8 mouse cellular contexts compared by ENCODE assay signal in genomic region chr2:130563212-130564055, GRCm38 (mm10). TPM values are rescaled to one million over a fixed set of nuclear protein-coding genes. Genes with fewer than 3 reads are reported as not detected.
A peak's percentile ranks its signal among the peaks of the same experiment; 100 is the strongest.
DNase-seq lines count a peak whose midpoint lies in the region; ATAC-seq and TF ChIP-seq lines count a peak whose summit lies in the region.

Mrps26 (plus strand) TSS chr2:130563742.

- under 1% methylated on average over 61 of the region's 61 CpGs for WGBS in forebrain, embryonic 13.5 days
- 1% methylated on average over 61 of the region's 61 CpGs for WGBS in large intestine, adult 2 months
- under 1% methylated on average over 52 of the region's 61 CpGs for WGBS in liver, postnatal 0 days (ENCODE audit: insufficient replicate concordance)
- 1% methylated on average over 61 of the region's 61 CpGs for WGBS in neural tube, embryonic 14.5 days

- peak within 1 kb of the TSS; percentile 94 for H3K4me2 ChIP-seq in forebrain, embryonic 13.5 days
- H3K4me2 ChIP-seq in liver, postnatal 0 days (ENCODE audit: low read depth, low read length), result peak within 1 kb of the TSS; percentile 76
- peak within 1 kb of the TSS; percentile 73 for H3K4me2 ChIP-seq in neural tube, embryonic 14.5 days (ENCODE audit: low read depth, low read length)

- peak; percentile 95 for DNase-seq in heart, postnatal 10 days
- DNase-seq in large intestine, adult 2 months (ENCODE audit: low read depth, low spot score), result peak; percentile 72
- peak; percentile 90 for DNase-seq in liver, postnatal 0 days
- DNase-seq in testis, postnatal 10 days (ENCODE audit: low spot score), result peak; percentile 90

- H3K9ac ChIP-seq in ES-Bruce4 (ENCODE audit: low read depth, poor library complexity, severe bottlenecking), result peak within 1 kb of the TSS; percentile 82
- peak within 1 kb of the TSS; percentile 90 for H3K9ac ChIP-seq in forebrain, embryonic 13.5 days
- H3K9ac ChIP-seq in liver, postnatal 0 days (replicated peaks), result peak within 1 kb of the TSS; percentile 88
- H3K9ac ChIP-seq in neural tube, embryonic 14.5 days (replicated peaks; ENCODE audit: low read depth, low read length), result peak within 1 kb of the TSS; percentile 86

- H3K36me3 ChIP-seq in ES-Bruce4 (ENCODE audit: control insufficient read depth, insufficient read depth, low read length, poor library complexity, severe bottlenecking), result peaks cover 5% of the 10 kb centered on the region
- peaks cover 33% of the 10 kb centered on the region for H3K36me3 ChIP-seq in forebrain, embryonic 13.5 days (ENCODE audit: poor library complexity, severe bottlenecking)
- peaks cover 7% of the 10 kb centered on the region for H3K36me3 ChIP-seq in liver, postnatal 0 days (replicated peaks; ENCODE audit: insufficient read depth, low read length)
- peaks cover 12% of the 10 kb centered on the region for H3K36me3 ChIP-seq in neural tube, embryonic 14.5 days (ENCODE audit: control insufficient read depth, insufficient read depth, low read length)

- H3K4me1 ChIP-seq in ES-Bruce4 (ENCODE audit: control insufficient read depth, insufficient read depth, low read length), result no peaks in the 10 kb centered on the region
- H3K4me1 ChIP-seq in forebrain, embryonic 13.5 days, result peaks cover 22% of the 10 kb centered on the region
- peaks cover 19% of the 10 kb centered on the region for H3K4me1 ChIP-seq in liver, postnatal 0 days (ENCODE audit: insufficient read depth)
- peaks cover 9% of the 10 kb centered on the region for H3K4me1 ChIP-seq in neural tube, embryonic 14.5 days (ENCODE audit: control insufficient read depth, insufficient read depth, low read length)

- H3K9me3 ChIP-seq in ES-Bruce4 (replicated peaks; ENCODE audit: control insufficient read depth, insufficient read depth, low read length, poor library complexity, severe bottlenecking), result no peaks in the 10 kb centered on the region
- H3K9me3 ChIP-seq in forebrain, embryonic 13.5 days (replicated peaks), result no peaks in the 10 kb centered on the region
- no peaks in the 10 kb centered on the region for H3K9me3 ChIP-seq in liver, postnatal 0 days (ENCODE audit: low read length)
- H3K9me3 ChIP-seq in neural tube, embryonic 14.5 days (ENCODE audit: control insufficient read depth, low read length), result no peaks in the 10 kb centered on the region

- H3K27ac ChIP-seq in ES-Bruce4 (ENCODE audit: insufficient read depth, low read length), result no peak within 1 kb of the TSS
- 0 out of 2 replicates have a peak within 1 kb of the TSS, but pooled peaks have one; percentile 27 for H3K27ac ChIP-seq in forebrain, embryonic 13.5 days
- peak within 1 kb of the TSS; percentile 66 for H3K27ac ChIP-seq in liver, postnatal 0 days (ENCODE audit: low read depth)
- H3K27ac ChIP-seq in neural tube, embryonic 14.5 days (ENCODE audit: low read depth, low read length), result peak within 1 kb of the TSS; percentile 48

- peak; percentile 64 for TF ChIP-seq POLR2A in ES-Bruce4 (IDR thresholded peaks at IDR 0.05; ENCODE audit: insufficient read depth, low read length)

- peak; percentile 95 for ATAC-seq in cerebellum, adult (ENCODE audit: insufficient number of reproducible peaks, low FRiP score, low TSS enrichment)
- peak; percentile 99 for ATAC-seq in forebrain, embryonic 13.5 days
- ATAC-seq in liver, postnatal 0 days, result peak; percentile 99
- peak; percentile 99 for ATAC-seq in neural tube, embryonic 14.5 days (ENCODE audit: low read depth)

- peak within 1 kb of the TSS; percentile 93 for H3K4me3 ChIP-seq in ES-Bruce4 (ENCODE audit: low read depth, low read length)
- peak within 1 kb of the TSS; percentile 77 for H3K4me3 ChIP-seq in forebrain, embryonic 13.5 days
- H3K4me3 ChIP-seq in liver, postnatal 0 days (ENCODE audit: low read depth, low read length), result peak within 1 kb of the TSS; percentile 92
- peak within 1 kb of the TSS; percentile 91 for H3K4me3 ChIP-seq in neural tube, embryonic 14.5 days (ENCODE audit: low read depth, low read length)

- TF ChIP-seq CTCF in ES-Bruce4 (IDR thresholded peaks at IDR 0.05; ENCODE audit: low read depth, low read length), result peak; percentile 35
- peak; percentile 55 for TF ChIP-seq CTCF in liver, postnatal 0 days (IDR thresholded peaks at IDR 0.05; ENCODE audit: low read depth)

- intact Hi-C loops in heart, postnatal 10 days (cut with DNase I), result loop anchor here (2.0 kb wide), 1 partner anchor 35 kb away; no protein-coding TSS in a partner anchor

- H3K27me3 ChIP-seq in ES-Bruce4 (ENCODE audit: control insufficient read depth, insufficient read depth, low read length, poor library complexity, severe bottlenecking), result no peaks in the 10 kb centered on the region
- H3K27me3 ChIP-seq in forebrain, embryonic 13.5 days, result no peaks in the 10 kb centered on the region
- H3K27me3 ChIP-seq in liver, postnatal 0 days (ENCODE audit: insufficient read depth, low read length), result no peaks in the 10 kb centered on the region
- H3K27me3 ChIP-seq in neural tube, embryonic 14.5 days (ENCODE audit: control insufficient read depth, insufficient read depth, low read length), result no peaks in the 10 kb centered on the region

- TF ChIP-seq EP300 in ES-Bruce4 (IDR thresholded peaks at IDR 0.05; ENCODE audit: insufficient read depth, low read depth, low read length), result no peak
- TF ChIP-seq EP300 in liver, postnatal 0 days (IDR thresholded peaks at IDR 0.05; ENCODE audit: low read depth), result no peak

RNA-seq across cellular contexts. Expression of gene Mrps26, which starts in this region (rescaled TPM):
- polyA plus RNA-seq in ES-Bruce4 (2011; ENCODE audit: insufficient read depth, insufficient read length, low read depth, missing spikeins), result 13.3 and 17.0 TPM in 2 replicates
- polyA plus RNA-seq in forebrain, embryonic 13.5 days (2015; fragmentation: Nextera tagmentation; extraction: Ambion mirVana), result 73.3 and 82.9 TPM in 2 replicates
- total RNA-seq in heart, postnatal 10 days (2021), result 10 to 100 TPM; 76.2 to 77.8 TPM
- polyA plus RNA-seq in large intestine, adult 2 months (2012; rRNA removed), result 56.6 and 62.0 TPM in 2 replicates
- 38.8 and 39.8 TPM in 2 replicates for polyA plus RNA-seq in liver, postnatal 0 days (2015; fragmentation: Nextera tagmentation; extraction: Ambion mirVana)
- polyA plus RNA-seq in neural tube, embryonic 14.5 days (2014; fragmentation: Nextera tagmentation; extraction: Ambion mirVana), result 101 and 110 TPM in 2 replicates
